Mouse (Mus musculus) 3T3-L1 (cell line): ENCODE results near the gene Lhx5.
A peak's percentile ranks its signal among the peaks of the same experiment; 100 is the strongest.

ENCODE experiments used
- DNase-seq: peaks from one replicate; pipeline ENCODE4 v3.0.0-alpha.2; 2015; ENCODE audit warnings: low read depth, low spot score

Lhx5 gene

DNA sequence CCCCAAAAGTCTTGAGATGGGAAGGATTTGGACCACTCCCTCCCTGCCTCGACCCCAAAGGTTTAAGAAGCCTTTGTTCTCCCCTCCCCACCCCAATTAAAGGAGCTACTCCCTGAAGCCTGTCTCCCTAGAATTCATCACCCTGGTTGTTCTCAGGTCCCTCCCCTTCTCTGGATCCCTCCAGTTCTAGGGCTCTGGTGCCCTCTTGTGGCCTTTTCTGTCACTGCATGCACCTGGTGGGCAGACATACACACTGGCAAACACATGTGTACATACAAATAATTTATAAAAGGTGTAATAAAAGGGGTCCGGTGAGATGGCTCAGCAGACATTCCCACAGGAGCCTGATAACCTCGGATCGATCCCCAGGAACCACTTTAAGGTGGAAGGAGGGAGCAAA, 32.8 kb downstream of the Lhx5 start:
- peak; percentile 45 for DNase-seq

DNA sequence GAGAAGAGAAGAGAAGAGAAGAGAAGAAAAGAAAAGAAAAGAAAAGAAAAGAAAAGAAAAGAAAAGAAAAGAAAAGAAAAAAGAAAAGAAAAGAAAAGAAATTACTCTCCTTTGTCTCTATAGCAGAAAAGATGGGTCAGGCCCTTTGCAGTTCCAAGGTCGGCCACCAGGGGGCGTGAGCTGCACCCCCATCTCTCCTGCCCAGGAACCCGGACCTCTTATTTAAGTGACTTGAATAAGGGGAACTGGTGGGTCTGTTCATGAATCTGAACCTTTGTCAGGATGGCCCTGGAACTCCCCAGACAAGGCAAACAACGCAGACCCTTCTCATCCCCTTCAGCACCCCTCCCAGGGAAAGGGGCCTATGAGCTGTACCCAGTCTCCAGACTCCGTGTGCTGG, 33.6 kb downstream of the Lhx5 start:
- peak; percentile 38 for DNase-seq

DNA sequence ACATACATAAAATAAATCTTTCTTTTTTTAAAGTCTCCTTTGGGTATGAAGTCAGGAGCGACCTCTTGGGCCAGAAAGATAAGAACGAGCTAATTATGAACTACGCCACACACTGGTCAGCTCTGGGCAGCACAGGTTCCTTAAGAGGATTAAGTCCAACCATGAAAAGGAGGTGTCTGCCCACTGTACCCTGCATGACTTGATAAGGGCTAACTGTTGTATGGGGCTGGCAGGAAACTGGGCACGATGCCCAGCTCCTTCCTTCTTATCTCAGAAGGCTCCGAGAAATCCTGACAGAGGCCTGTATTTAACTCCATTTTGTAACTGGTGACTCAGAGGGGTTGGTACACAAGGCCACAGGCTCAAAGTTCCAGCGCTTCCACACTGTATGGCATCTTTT, 34.4 kb downstream of the Lhx5 start:
- peak; percentile 81 for DNase-seq

DNA sequence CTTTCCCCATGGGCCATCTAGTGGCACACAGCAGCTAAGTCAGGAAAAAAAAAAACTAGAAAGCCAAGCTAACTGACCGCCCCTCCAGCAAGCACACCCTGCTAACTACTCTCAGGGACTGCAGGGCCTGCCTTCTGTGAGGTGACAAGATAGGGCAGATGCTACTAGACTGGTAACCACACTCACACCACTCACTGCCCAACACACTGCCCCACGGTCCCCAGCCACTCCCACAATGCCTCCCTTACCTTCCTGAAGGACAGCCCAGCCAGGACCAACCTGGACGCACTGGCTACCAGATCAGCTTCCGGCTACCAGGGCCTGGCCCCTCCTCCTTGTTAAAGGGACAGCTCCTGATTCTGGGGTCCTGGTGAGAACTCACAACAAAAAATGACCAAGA, 35.5 kb downstream of the Lhx5 start:
- no peak for DNase-seq

DNA sequence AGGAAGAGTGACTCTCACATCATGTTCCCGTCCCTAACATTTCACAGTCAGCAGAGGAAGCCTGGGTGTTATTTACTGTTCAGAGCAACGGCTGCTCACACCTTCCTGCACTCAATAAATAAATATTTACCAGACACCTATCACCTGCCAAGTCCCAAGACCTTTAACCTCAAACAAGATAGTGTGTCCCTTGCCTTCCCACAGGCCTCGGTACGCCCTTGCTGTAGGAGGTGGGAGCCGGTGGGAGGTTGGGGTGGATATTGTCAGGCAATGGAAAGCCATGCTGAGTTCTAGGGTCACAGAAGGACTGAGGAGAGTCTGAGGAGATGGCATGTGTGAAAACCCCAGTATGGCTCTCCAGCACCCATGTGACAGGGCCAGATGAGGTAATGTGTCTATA, 36.8 kb downstream of the Lhx5 start:
- DNase-seq: no peak

DNA sequence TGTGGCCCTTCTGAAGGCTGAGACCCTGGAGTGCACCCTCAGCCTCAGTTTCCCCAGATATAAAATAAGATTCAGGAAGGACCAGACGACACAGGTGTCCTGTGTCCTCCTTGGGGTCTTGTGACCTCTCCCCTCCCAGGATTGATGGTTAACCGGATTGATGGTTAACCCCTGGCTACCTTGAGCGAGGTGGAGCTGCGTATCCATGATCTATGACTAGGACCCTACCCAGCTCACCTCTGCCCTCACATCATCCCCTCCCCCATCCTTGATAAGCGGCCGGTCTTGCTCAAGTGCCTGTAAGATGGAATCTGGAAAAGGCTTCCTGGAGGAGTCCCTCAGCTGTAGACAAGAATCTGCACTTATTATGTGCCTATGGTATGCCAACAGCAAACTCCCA, 37.3 kb downstream of the Lhx5 start:
- DNase-seq: no peak

DNA sequence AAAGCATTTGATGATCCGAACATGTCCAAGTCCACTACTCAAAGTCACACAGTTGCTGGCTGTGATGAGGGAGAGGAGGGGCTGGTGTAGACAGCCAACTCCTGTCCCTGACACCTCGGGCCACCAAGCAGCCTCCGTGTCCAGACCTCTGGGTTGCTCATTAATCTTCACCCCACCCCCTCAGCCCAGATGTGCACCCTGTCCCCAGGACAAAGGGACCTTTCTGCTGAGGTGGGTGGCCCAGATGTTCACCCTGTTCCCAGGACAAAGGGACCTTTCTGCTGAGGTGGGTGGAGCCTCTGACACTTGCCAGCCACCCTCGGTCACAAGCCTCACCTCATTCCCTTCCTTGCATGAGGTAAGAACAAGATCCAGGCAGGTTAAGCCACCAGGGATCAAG, 40.0 kb downstream of the Lhx5 start:
- no peak for DNase-seq

DNA sequence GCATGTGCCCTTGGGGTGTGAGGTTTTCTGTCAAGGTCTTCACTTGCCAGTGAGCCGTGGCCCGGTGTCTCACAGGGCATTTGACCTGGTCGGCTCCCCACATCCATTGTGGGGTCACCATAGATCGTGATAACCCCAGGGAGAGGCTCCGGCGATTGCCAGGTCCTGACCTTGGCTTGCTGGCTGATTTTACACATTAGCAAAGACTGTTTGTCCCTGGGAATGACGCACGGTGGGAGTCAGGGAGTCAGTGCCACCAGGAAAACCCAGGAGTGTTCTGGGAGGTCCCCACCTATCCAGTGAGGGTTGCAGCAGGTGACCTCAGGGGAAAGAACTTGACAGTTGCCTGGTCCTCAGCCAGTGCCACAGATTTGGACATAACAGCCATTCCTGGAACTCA, 41.3 kb downstream of the Lhx5 start, which contains the start of gene Sdsl:
Gene Sdsl (minus strand): TSS at position 41 of the 400 bp plus-strand sequence.
- DNase-seq: no peak

DNA sequence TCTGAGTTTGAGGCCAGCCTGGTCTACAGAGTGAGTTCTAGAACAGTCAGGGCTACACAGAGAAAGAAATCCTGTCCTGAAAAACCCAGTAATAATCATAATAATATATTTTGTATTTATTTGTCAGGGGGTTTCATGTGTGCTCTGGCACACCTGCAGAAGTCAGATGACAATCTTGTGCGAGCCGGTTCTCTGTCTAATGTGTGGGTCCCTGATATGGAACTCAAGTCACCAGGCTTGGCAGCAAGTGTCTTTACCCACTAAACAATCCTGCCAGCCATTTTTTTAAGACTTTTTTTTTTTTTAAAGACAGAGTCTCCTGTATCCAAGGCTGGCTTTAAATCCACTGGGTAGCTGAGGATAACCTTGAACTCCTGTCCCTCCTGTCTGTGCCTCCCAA, 41.9 kb downstream of the Lhx5 start:
- no peak for DNase-seq

DNA sequence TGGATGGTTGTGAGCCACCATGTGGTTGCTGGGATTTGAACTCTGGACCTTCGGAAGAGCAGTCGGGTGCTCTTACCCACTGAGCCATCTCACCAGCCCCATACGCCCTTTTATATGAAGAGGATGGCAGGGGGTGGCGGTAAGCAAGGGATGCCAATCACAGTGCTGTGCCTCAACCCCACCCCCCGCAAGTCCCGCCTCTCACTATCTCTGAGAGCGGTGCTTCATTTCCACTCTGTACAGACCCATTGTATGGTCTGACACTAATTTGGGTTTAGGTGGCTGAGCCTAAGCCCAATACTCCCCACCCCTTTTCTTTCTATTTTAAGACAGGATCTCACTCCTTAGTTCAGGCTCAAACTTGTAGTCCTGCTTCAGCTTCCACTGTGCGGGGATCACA, 44.4 kb downstream of the Lhx5 start:
- no peak for DNase-seq

DNA sequence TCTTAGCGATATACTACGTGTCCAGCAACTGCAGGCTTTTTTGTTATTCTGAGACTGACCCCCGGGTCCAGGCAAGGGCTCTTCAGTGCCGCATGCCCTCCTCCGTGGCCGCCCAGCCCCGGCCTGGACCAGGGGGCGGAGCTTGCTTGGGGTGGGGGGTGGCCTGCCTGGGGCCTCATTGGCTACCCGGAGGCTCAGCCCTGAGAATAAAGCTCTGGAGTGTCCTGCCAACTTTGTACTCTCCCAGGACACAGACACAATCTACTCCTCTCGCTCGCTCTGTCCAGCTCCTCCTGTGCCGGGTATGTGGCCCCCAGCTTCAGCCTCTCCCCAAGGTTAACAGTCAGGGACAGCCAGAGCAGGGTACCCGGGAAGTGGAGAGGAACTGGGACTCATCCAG, 44.8 kb downstream of the Lhx5 start, which contains the start of gene Sds:
Gene Sds (plus strand): TSS at position 231 of the 400 bp plus-strand sequence.
- no peak for DNase-seq

DNA sequence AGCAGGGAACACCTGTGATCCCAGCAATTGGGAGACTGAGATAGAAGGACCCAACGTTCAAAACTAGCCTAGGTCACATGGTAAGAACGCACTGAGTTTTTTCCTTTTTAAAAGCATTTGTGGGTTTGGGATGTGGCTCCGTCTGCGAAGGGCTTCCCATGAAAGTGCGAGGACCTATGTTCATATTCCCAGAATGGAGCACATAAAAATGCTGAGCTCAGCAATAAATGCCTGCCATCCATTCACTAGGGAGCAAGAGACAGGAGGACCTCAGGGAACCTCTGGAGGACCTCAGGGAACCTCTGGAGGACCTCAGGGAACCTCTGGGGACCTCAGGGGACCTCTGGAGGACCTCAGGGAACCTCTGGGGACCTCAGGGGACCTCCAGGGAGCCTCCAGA, 46.5 kb downstream of the Lhx5 start:
- DNase-seq: no peak

DNA sequence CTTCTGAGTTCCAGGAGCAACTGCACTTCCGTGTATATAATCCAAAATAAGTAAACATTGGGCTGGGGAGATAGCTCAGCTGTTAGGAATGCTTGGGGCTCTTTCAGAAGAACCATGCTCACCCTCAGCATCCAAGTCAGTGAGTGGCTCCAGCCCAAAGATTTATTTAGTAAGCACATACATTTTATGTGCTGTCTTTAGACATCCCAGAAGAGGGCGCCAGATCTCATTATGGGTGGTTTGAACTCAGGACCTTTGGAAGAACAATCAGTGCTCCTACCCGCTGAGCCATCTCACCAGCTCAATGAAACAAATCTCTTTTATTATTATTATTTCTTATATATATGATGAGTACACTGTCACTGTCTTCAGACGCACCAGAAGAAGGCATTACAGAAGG, 48.0 kb downstream of the Lhx5 start:
- peak; percentile 38 for DNase-seq

DNA sequence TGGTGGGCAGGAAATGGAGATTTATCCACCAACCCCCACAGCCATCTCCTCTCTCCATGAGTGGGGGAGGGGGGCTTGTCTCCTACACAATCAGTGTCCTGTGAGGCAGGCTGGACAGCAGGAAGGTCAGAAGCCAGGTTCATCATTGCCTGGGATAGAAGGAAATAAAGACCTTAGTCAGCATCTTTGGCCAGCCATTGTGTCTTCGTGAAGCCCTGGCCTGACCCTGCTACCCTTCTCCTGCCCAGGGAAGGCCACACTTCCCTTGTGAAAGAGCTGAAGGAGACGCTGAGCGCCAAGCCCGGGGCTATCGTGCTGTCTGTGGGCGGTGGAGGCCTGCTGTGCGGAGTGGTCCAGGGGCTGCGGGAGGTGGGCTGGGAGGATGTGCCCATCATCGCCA, 49.7 kb downstream of the Lhx5 start:
- DNase-seq: no peak

DNA sequence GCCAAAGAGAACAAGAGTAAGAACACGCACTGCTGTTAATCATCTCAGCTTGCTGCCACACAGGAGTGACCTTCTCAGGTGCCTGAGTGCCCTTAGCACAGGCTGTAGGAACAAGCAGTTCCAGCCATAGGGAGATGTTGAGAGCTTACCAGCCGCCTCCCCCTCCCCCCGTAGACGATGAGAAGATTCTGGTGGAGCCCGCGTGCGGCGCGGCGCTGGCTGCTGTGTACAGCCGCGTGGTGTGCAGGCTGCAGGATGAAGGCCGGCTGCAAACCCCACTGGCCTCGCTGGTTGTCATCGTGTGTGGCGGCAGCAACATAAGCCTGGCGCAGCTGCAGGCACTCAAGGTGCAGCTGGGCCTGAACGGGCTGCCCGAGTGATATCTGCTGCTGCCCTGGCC, 51.9 kb downstream of the Lhx5 start:
- DNase-seq: no peak

DNA sequence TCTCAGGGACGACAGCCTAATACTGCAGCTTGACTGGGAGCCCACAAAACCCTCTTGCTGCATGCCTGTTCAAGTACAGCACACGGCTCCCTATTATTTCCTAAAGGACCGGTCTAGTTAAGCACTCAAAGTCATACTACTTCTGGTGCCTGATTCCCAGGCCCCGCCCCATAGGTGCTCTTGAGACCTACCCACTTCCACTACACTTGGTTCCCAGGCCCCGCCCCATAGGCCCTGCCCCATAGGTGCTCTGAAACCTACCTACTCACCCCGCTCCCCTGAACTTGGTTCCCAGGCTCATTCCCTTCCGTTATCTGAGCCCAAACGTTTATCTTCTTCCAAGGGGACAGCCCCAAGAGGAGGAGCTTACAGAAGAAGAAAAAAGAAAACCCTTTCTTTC, 56.3 kb downstream of the Lhx5 start:
- DNase-seq: no peak

DNA sequence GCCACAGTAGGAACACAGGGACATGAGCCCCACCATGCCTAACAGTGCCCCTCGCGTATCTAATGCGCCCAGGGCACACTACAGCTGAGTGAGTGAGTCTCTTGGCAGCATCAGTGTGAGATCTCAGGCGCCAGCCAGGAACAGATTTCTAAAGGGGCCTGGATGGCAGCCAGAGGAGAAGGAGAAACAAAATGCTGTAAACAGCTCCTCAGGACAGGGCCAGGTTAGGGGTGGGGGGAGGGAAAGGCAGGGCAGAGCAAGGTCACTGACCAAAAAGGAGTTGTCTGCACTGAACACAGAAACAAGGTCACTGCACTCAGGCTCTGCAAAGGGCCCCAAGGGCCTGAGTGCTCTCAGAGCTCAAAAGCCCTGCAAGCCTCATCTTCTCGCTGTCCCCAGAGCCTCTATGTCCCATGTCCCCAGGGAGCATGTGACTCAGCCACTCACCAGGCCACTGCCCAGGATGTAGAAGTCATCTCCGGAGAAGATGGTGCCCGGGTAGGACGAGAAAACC, 59.2 kb downstream of the Lhx5 start:
- DNase-seq: no peak
